Mouse (Mus musculus) cerebellum, adult 2 months (tissue): ENCODE measurements at regions not wholly inside any gene's neighbourhood (a gene's known extent, or its start where the extent isn't known, plus 50 kb on each side); places are given as distances from the start of the nearest gene placed in this dataset.

Experiments
- CTCF ChIP-seq: fragments of 200-500 bp; IDR thresholded peaks from 2 replicates; pipeline ENCODE4 v1.5.1; 2011; ENCODE audit warnings: low read depth, mild to moderate bottlenecking, control low read depth, low read length, moderate library complexity, borderline replicate concordance; ENCODE audit not compliant: insufficient read depth
- POLR2A ChIP-seq: fragments of 200-500 bp; IDR thresholded peaks from 2 replicates; pipeline ENCODE4 v1.6.1; 2011; ENCODE audit warnings: low read length, control low read depth, borderline replicate concordance; ENCODE audit not compliant: insufficient read depth

GRCm38 (mm10) chr13:30603936-30604335, 55.9 kb upstream of the Dusp22 start:
- 0 out of 2 replicates have a peak, but pooled peaks have one; percentile 18 for TF ChIP-seq CTCF
- no peak for TF ChIP-seq POLR2A
